Mouse (Mus musculus) stomach, postnatal 0 days (tissue): ENCODE results near the gene Cep89.
A peak's percentile ranks its signal among the peaks of the same experiment; 100 is the strongest.

Experiments
- CTCF ChIP-seq: IDR thresholded peaks from 2 replicates; pipeline ENCODE4 v1.5.1; 2016; ENCODE audit warnings: antibody characterized with exemption, low read depth, mild to moderate bottlenecking, moderate library complexity
- EP300 ChIP-seq: optimal IDR thresholded peaks from 2 replicates; pipeline ENCODE3; 2016; ENCODE audit warnings: antibody characterized with exemption

DNA sequence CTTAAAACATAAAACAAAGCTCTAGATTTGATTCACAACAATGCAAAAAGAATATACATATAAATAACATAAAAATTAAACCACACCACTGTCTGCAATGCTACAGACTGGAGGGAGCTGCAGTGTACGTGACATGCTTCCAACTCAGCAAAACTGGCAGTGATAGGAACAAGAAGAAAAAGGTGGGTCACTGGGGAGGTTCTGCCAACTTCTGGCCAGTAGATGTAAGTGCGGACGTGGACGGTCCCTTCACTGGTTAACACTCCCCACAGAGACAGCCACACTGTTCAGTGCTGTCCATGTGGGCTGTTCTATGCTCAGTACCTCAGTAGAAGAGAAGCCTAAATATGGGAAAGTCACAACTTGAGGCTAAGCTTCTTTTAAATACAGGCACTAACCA is 74.0 kb downstream of the Cep89 start:
- TF ChIP-seq CTCF (peak; percentile 45), EP300 (no peak)
